In the genomic region with DNA sequence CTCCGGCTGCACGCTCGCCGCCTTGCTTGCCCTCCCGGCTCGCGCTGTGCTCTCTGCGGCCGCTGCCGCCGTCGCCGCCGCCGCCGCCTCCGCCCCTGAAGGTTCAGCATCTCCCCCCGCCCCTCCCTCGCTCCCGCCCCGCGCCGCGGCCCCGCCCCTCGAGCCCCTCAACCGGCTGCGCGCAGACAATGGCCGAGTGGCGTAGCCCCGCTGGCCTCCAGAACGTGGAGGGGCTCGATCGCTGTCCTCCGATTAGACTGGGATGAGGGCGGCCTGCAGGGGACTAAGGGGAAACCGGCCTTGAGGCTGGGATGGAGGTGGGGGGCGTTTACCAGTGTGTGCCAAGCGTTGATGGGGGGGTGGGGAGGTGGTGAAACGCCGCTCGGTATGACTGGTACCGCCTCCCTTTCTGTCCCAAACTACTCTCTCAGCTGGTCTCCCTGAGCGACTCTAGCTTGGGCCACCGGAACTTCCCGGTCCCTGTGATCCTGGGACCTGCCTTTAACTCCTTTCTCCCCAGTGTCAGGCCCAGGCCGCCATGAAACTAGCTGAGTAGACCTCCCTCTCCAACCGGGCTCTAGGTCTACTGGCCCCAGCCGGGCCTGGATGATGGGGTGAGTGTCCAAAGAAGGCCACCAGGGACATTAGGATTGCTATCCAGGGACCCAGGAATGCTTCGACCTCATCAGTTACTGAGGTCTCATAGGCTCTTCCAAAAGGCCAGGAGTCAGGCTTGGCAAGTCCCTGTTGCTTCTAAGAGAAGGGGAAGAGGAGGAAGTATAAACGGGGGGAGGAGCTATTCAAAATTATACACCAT, we compare ENCODE assay signal across 8 mouse cellular contexts. TPM values are rescaled to one million over a fixed set of nuclear protein-coding genes. Genes with fewer than 3 reads are reported as not detected.
A peak's percentile ranks its signal among the peaks of the same experiment; 100 is the strongest.
DNase-seq lines count a peak whose midpoint lies in the region; ATAC-seq and TF ChIP-seq lines count a peak whose summit lies in the region.

Cacnb1 (minus strand) TSS at position 480 of the 817 bp plus-strand sequence.

- in situ Hi-C loops in ES-E14 (cut with MboI; ENCODE audit: low sequenced_read_pairs in 2 of 2, unreplicated experiment in 2 of 2): no loop called here

- intact Hi-C loops in heart, postnatal 10 days (cut with DNase I): no loop called here

- H3K4me1 ChIP-seq in ES-E14 (ENCODE audit: control insufficient read depth in 2 of 2, insufficient read depth in 2 of 2, low read length in 2 of 2, poor library complexity in 1 of 2): peaks cover 3 to 20% of the 10 kb centered on the region in 2 experiments; a peak in 2 of 4 replicates
- H3K4me1 ChIP-seq in embryonic fibroblast, embryonic 13.5 days (ENCODE audit: control insufficient read depth, insufficient read depth, low read length): 0 out of 2 replicates have a peak, but pooled peaks cover 2% of the 10 kb centered on the region

- H3K36me3 ChIP-seq in ES-E14 (ENCODE audit: control insufficient read depth, insufficient read depth, low read length, poor library complexity, severe bottlenecking): peaks cover 2% of the 10 kb centered on the region; the same call in 1 of the 2 replicates

- peak within 1 kb of the TSS; percentile 74 to 85 for H3K4me3 ChIP-seq in ES-E14 (ENCODE audit: insufficient read depth in 1 of 2, low read depth in 1 of 2, low read length in 2 of 2, poor library complexity in 1 of 2, severe bottlenecking in 1 of 2)
- H3K4me3 ChIP-seq in embryonic fibroblast, embryonic 13.5 days (ENCODE audit: insufficient read depth, low read length): peak within 1 kb of the TSS; percentile 58

- peak within 1 kb of the TSS; percentile 73 for H3K9ac ChIP-seq in ES-E14 (ENCODE audit: insufficient read depth, low read depth, low read length, poor library complexity, severe bottlenecking)

- peak within 1 kb of the TSS; percentile 35 for H3K27ac ChIP-seq in ES-E14 (ENCODE audit: insufficient read depth, low read depth, low read length, poor library complexity, severe bottlenecking)
- peak within 1 kb of the TSS; percentile 51 for H3K27ac ChIP-seq in embryonic fibroblast, embryonic 13.5 days (ENCODE audit: insufficient read depth, low read length)

- no peak for ATAC-seq in inflammation-experienced regulatory T-cells, adult 6 months

- TF ChIP-seq CTCF in embryonic fibroblast, embryonic 13.5 days (IDR thresholded peaks at IDR 0.05; ENCODE audit: borderline replicate concordance, insufficient read depth, low read length): no peak

- H3K9me3 ChIP-seq in ES-E14 (ENCODE audit: control insufficient read depth, insufficient read depth, low read depth, low read length): no peaks in the 10 kb centered on the region

- peak; percentile 74 for TF ChIP-seq POLR2A in embryonic fibroblast, embryonic 13.5 days (IDR thresholded peaks at IDR 0.05; ENCODE audit: low read depth, low read length)

- DNase-seq in ES-E14 (ENCODE audit: low read depth, low spot score): no peak
- peak; percentile 85 for DNase-seq in adrenal gland, postnatal 14 days
- DNase-seq in heart, postnatal 10 days: peak; percentile 75 to 76
- peak in 1 of 2 experiments; percentile 71 for DNase-seq in layer of hippocampus, postnatal 14 days (ENCODE audit: low spot score in 2 of 2)
- peak; percentile 79 to 85 for DNase-seq in lung, postnatal 4 days
- DNase-seq in right cerebral cortex, postnatal 4 days: peak; percentile 79

TF ChIP-seq in ES-E14, 5 proteins besides CTCF, POLR2A, EP300 and RAD21:
- TF ChIP-seq ZNF384 (IDR thresholded peaks at IDR 0.05; ENCODE audit: low read depth, low read length) (no peak), CHD2 (IDR thresholded peaks at IDR 0.05; ENCODE audit: low read depth, low read length) (no peak), ZC3H11A (IDR thresholded peaks at IDR 0.05; ENCODE audit: borderline replicate concordance, low read depth, low read length) (no peak), HCFC1 (IDR thresholded peaks at IDR 0.05; ENCODE audit: borderline replicate concordance, insufficient read depth, low read length) (no peak), MAFK (IDR thresholded peaks at IDR 0.05; ENCODE audit: insufficient read depth, low read depth, low read length) (no peak)

RNA-seq across cellular contexts. Expression of gene Cacnb1, which starts in this region (rescaled TPM):
- 6.2 and 12.0 TPM in 2 replicates for total RNA-seq in ES-E14 (2012; rRNA removed)
- total RNA-seq in adrenal gland, postnatal 14 days (2021): 7.8 and 10.4 TPM in 2 replicates
- 4.9 and 7.1 TPM in 2 replicates for polyA plus RNA-seq in embryonic fibroblast, embryonic 13.5 days (2011; ENCODE audit: insufficient read length, low read depth, missing spikeins)
- total RNA-seq in heart, postnatal 10 days (2021): 1 to 10 TPM; 7.4 to 8.0 TPM
- total RNA-seq in layer of hippocampus, postnatal 14 days (2021): 100 to 1,000 TPM; 128 to 131 TPM
- 1 to 10 TPM; 1.5 to 2.7 (median 2.4) TPM for polyA plus RNA-seq in inflammation-experienced regulatory T-cells, adult 6 months (2017; shearing (Covaris generic))
